Mouse (Mus musculus): ENCODE measurements around the gene Nf1. TPM values are rescaled to one million over a fixed set of nuclear protein-coding genes. Genes with fewer than 3 reads are reported as not detected.
A peak's percentile ranks its signal among the peaks of the same experiment; 100 is the strongest.

Gene Nf1
- polyA plus RNA-seq, 1 experiment from 2014 or later = 5.6 TPM

DNA sequence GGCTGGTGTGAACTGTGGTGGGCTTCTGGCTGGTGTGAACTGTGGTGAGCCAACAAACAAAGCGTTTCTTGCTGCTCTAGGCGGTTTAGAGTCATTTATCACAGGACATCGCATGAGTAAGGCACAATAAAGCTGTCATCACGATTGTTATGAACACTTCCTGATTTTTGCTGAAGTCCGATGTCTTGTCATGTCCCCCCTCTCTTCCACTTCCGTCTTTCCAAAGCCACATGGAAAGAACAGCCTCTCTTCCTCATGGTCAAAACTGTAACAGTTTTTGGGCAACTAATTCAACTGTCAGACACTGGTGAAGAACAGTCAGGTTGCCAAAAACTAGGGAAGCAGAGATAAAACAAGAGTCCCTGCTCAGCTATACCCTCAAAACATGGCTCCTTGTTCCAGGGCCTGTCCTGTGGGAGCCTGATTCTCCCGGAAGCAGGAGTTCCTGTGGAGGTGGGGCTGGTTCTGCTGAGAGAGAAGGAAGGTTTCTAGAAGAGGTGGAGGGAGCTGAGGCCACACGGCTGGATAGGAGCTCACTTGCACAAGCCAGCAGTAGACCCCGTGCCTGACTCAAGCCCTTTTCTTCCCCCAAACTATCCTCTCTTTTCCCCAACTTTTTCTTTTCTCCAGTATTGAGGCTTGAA lies 33.7 kb upstream of the Nf1 start:
- H3K9ac ChIP-seq = no peak overlapping the region
- H3K4me3 ChIP-seq = no peak overlapping the region
- no peak for ATAC-seq (ENCODE audit: insufficient number of reproducible peaks, low FRiP score)
- no peak overlapping the region for H3K4me2 ChIP-seq
- 63% methylated on average over 9 of the region's 9 CpGs for WGBS
- H3K4me1 ChIP-seq (replicated peaks) = peaks cover 23% of the 10 kb centered on the region
- no peaks in the 10 kb centered on the region for H3K9me3 ChIP-seq (replicated peaks)
- H3K27me3 ChIP-seq (replicated peaks) = no peaks in the 10 kb centered on the region
- no peaks in the 10 kb centered on the region for H3K36me3 ChIP-seq
- H3K27ac ChIP-seq (ENCODE audit: poor library complexity, severe bottlenecking) = peak overlapping the region; percentile 87

- Histone ChIP-seq H3K9ac (peak overlapping the region; percentile 38; the same call in 1 of the 2 replicates), H3K9me3 (replicated peaks) (no peaks in the 10 kb centered on the region), H3K27ac (ENCODE audit: poor library complexity, severe bottlenecking) (peak overlapping the region; percentile 87), H3K4me1 (replicated peaks) (peaks cover 23% of the 10 kb centered on the region), H3K4me2 (peak overlapping the region; percentile 9; the same call in 1 of the 2 replicates), H3K36me3 (no peaks in the 10 kb centered on the region), H3K27me3 (replicated peaks) (no peaks in the 10 kb centered on the region), H3K4me3 (no peak overlapping the region)
- peak; percentile 68 for ATAC-seq (ENCODE audit: insufficient number of reproducible peaks, low FRiP score)
- 35% methylated on average over 7 of the region's 7 CpGs for WGBS
These were observed 33.0 kb upstream of the Nf1 start for GRCm38 (mm10) chr11:79306510-79306909.

GRCm38 (mm10) chr11:79306996-79307395 lies 32.5 kb upstream of the Nf1 start:
- peak overlapping the region; percentile 87 for H3K27ac ChIP-seq (ENCODE audit: poor library complexity, severe bottlenecking)
- H3K4me2 ChIP-seq = peak overlapping the region; percentile 9
- H3K9me3 ChIP-seq (replicated peaks) = no peaks in the 10 kb centered on the region
- H3K27me3 ChIP-seq (replicated peaks) = no peaks in the 10 kb centered on the region
- H3K36me3 ChIP-seq = no peaks in the 10 kb centered on the region
- ATAC-seq (ENCODE audit: insufficient number of reproducible peaks, low FRiP score) = peak; percentile 80
- H3K9ac ChIP-seq = no peak overlapping the region
- no peak overlapping the region for H3K4me3 ChIP-seq
- 18% methylated on average over 10 of the region's 10 CpGs for WGBS
- H3K4me1 ChIP-seq (replicated peaks) = peaks cover 23% of the 10 kb centered on the region

GRCm38 (mm10) chr11:79307560-79308200 lies 31.8 kb upstream of the Nf1 start:
- ATAC-seq (ENCODE audit: insufficient number of reproducible peaks, low FRiP score) = no peak
- peaks cover 23% of the 10 kb centered on the region for H3K4me1 ChIP-seq (replicated peaks)
- 54% methylated on average over 9 of the region's 9 CpGs for WGBS
- H3K9me3 ChIP-seq (replicated peaks) = no peaks in the 10 kb centered on the region
- no peak overlapping the region for H3K9ac ChIP-seq
- H3K27me3 ChIP-seq (replicated peaks) = no peaks in the 10 kb centered on the region
- H3K27ac ChIP-seq (ENCODE audit: poor library complexity, severe bottlenecking) = peak overlapping the region; percentile 87
- H3K36me3 ChIP-seq = no peaks in the 10 kb centered on the region
- H3K4me3 ChIP-seq = no peak overlapping the region
- H3K4me2 ChIP-seq = no peak overlapping the region

GRCm38 (mm10) chr11:79310467-79310866 lies 29.0 kb upstream of the Nf1 start:
- 76% methylated on average over 5 of the region's 5 CpGs for WGBS
- Histone ChIP-seq H3K4me1 (replicated peaks) (peaks cover 23% of the 10 kb centered on the region), H3K9me3 (replicated peaks) (no peaks in the 10 kb centered on the region), H3K4me2 (no peak overlapping the region), H3K27me3 (replicated peaks) (no peaks in the 10 kb centered on the region), H3K4me3 (no peak overlapping the region), H3K9ac (no peak overlapping the region), H3K36me3 (no peaks in the 10 kb centered on the region), H3K27ac (ENCODE audit: poor library complexity, severe bottlenecking) (no peak overlapping the region)
- no peak for ATAC-seq (ENCODE audit: insufficient number of reproducible peaks, low FRiP score)

- Histone ChIP-seq H3K9ac (no peak overlapping the region), H3K27ac (ENCODE audit: poor library complexity, severe bottlenecking) (no peak overlapping the region), H3K36me3 (no peaks in the 10 kb centered on the region), H3K4me2 (no peak overlapping the region), H3K4me3 (no peak overlapping the region), H3K27me3 (replicated peaks) (no peaks in the 10 kb centered on the region), H3K9me3 (replicated peaks) (no peaks in the 10 kb centered on the region), H3K4me1 (replicated peaks) (peaks cover 12% of the 10 kb centered on the region; the same call in 1 of the 2 replicates)
- WGBS = 90% methylated on average over 8 of the region's 8 CpGs
- no peak for ATAC-seq (ENCODE audit: insufficient number of reproducible peaks, low FRiP score)
These were observed 22.6 kb upstream of the Nf1 start for GRCm38 (mm10) chr11:79316807-79317345.

DNA sequence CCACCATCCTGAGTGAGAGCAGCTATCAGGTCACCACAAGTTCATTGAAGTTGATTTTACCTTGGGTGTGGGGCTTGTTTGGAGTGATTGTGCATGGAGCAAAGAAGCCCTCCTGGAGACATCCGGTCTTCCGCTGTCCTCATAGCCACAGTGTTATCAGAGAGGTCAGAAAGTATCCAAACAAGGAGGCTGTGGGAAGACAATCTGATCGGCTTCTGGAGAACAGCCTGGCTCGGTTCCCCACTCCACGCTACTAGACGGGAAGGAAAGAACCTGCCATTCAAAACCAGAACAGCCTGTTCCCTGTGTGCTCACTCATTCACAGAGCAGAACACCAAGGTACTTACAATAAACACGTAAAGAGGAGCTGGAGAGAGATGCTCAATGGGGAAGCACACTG lies 19.7 kb upstream of the Nf1 start:
- no peak overlapping the region for H3K9ac ChIP-seq
- H3K4me1 ChIP-seq (replicated peaks) = peaks cover 12% of the 10 kb centered on the region; the same call in 1 of the 2 replicates
- H3K27ac ChIP-seq (ENCODE audit: poor library complexity, severe bottlenecking) = no peak overlapping the region
- no peak overlapping the region for H3K4me3 ChIP-seq
- no peak overlapping the region for H3K4me2 ChIP-seq
- no peak for ATAC-seq (ENCODE audit: insufficient number of reproducible peaks, low FRiP score)
- no peaks in the 10 kb centered on the region for H3K36me3 ChIP-seq
- H3K27me3 ChIP-seq (replicated peaks) = no peaks in the 10 kb centered on the region
- H3K9me3 ChIP-seq (replicated peaks) = no peaks in the 10 kb centered on the region
- 47% methylated on average over 7 of the region's 7 CpGs for WGBS

DNA sequence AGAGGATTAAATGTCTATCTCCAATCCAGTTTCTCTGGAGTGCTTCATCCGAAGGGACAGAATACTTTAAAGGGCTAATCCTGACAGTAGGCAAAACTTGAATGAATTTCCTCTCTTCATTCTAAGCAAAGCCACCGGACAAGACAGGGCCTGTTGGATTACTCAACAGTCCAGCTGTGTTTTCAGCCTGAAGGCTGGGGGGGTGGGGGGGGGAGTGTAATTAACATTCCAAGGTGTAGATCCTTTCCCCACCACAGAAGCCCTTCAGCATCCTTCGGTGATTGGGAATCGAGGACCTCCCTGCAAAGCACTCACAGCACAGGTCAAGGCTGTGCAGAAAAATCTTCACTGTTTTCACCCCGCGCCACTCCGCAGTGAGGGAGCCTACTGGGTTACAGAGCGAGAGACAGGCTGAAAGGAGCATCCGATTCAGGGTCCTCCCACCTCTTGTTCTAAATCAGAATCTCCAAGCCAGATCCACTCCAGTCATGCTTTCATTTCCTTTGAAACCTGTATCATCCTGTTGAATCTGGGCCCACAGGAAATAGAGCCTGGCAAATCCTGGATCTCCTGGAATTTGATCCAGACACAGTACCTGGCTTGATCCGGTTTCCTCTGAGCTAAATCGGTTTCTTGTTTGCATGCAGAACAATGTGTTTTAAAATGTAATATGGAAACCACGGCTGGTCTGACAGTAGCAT lies 15.4 kb upstream of the Nf1 start:
- peaks cover 10% of the 10 kb centered on the region; the same call in 1 of the 2 replicates for H3K4me1 ChIP-seq (replicated peaks)
- no peak overlapping the region for H3K27ac ChIP-seq (ENCODE audit: poor library complexity, severe bottlenecking)
- no peaks in the 10 kb centered on the region for H3K36me3 ChIP-seq
- ATAC-seq (ENCODE audit: insufficient number of reproducible peaks, low FRiP score) = no peak
- H3K4me2 ChIP-seq = no peak overlapping the region
- H3K27me3 ChIP-seq (replicated peaks) = no peaks in the 10 kb centered on the region
- no peak overlapping the region for H3K4me3 ChIP-seq
- no peaks in the 10 kb centered on the region for H3K9me3 ChIP-seq (replicated peaks)
- WGBS = 64% methylated on average over 12 of the region's 12 CpGs
- no peak overlapping the region for H3K9ac ChIP-seq

- H3K27ac ChIP-seq (ENCODE audit: poor library complexity, severe bottlenecking) = no peak overlapping the region
- H3K9me3 ChIP-seq (replicated peaks) = no peaks in the 10 kb centered on the region
- H3K36me3 ChIP-seq = no peaks in the 10 kb centered on the region
- no peaks in the 10 kb centered on the region for H3K4me1 ChIP-seq (replicated peaks)
- no peak overlapping the region for H3K4me3 ChIP-seq
- H3K4me2 ChIP-seq = no peak overlapping the region
- 72% methylated on average over 8 of the region's 8 CpGs for WGBS
- no peaks in the 10 kb centered on the region for H3K27me3 ChIP-seq (replicated peaks)
- no peak for ATAC-seq (ENCODE audit: insufficient number of reproducible peaks, low FRiP score)
- H3K9ac ChIP-seq = no peak overlapping the region
These were observed 13.8 kb upstream of the Nf1 start for GRCm38 (mm10) chr11:79325663-79326062.

DNA sequence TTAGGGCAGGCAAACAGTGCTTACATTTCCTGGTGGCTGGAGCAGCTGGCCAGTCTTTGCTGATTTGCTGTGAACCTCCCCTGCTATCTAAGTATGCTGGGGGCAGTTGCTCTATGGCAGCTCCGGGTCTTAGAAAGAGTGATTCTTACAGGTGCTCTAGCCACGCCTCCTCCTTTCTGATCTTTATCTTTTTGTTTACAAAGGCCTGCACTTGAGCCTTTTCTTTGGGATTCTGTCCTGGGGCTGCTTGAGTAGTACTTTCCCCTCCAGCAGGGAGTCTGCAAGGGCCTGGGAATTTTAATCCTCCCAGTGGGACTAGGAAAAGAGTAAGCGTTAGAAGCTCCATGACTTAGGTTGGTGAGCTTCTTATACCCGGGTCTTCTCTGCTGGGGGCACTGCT lies 12.4 kb upstream of the Nf1 start:
- H3K27ac ChIP-seq (ENCODE audit: poor library complexity, severe bottlenecking) = no peak overlapping the region
- H3K27me3 ChIP-seq (replicated peaks) = no peaks in the 10 kb centered on the region
- no peaks in the 10 kb centered on the region for H3K4me1 ChIP-seq (replicated peaks)
- H3K4me2 ChIP-seq = no peak overlapping the region
- 29% methylated on average over 4 of the region's 4 CpGs for whole genome bisulfite sequencing
- H3K36me3 ChIP-seq = no peaks in the 10 kb centered on the region
- H3K4me3 ChIP-seq = no peak overlapping the region
- ATAC-seq (ENCODE audit: insufficient number of reproducible peaks, low FRiP score) = no peak
- no peak overlapping the region for H3K9ac ChIP-seq
- no peaks in the 10 kb centered on the region for H3K9me3 ChIP-seq (replicated peaks)

DNA sequence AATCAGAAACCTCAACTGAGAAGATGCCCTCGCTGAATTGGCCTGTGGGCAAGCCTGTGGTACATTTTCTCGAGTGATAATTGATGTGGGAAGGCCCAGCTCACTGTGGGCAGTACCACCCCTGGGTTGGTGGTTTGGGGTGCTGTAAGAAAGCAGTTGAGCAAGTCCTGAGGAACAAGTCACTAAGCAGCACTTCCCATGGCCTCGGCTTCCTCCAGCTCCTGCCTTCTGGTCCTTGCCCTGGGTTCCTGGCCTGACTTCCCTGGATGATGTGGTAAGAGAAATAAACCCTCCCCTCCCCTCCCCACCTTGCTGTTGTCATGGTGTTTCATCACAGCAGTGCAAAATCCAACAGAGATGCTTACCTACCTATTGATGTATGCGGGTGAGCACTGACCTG lies 11.4 kb upstream of the Nf1 start:
- Histone ChIP-seq H3K4me1 (replicated peaks) (no peaks in the 10 kb centered on the region), H3K27me3 (replicated peaks) (no peaks in the 10 kb centered on the region), H3K36me3 (no peaks in the 10 kb centered on the region), H3K9me3 (replicated peaks) (no peaks in the 10 kb centered on the region), H3K4me2 (no peak overlapping the region), H3K4me3 (no peak overlapping the region), H3K9ac (no peak overlapping the region), H3K27ac (ENCODE audit: poor library complexity, severe bottlenecking) (no peak overlapping the region)
- no peak for ATAC-seq (ENCODE audit: insufficient number of reproducible peaks, low FRiP score)
- WGBS = 87% methylated on average over 4 of the region's 4 CpGs

Data from heart, embryonic 12.5 days (tissue).